Mouse (Mus musculus) heart, embryonic 12.5 days (tissue): ENCODE measurements around the gene Krt18. TPM values are rescaled to one million over a fixed set of nuclear protein-coding genes. Genes with fewer than 3 reads are reported as not detected.

Experiments
- ATAC-seq: fragments of 200-750 bp; cut with Nextera tagmentation; 2 replicates; pipeline ENCODE4 v1.8.0; 2017; ENCODE audit warnings: moderate TSS enrichment, moderate library complexity; ENCODE audit not compliant: insufficient number of reproducible peaks, low FRiP score
- H3K27ac ChIP-seq: fragments of 300-500 bp; sonication (generic); 2 replicates; pipeline ENCODE4 v1.5.1; 2016; ENCODE audit warnings: mild to moderate bottlenecking, moderate library complexity; ENCODE audit not compliant: poor library complexity, severe bottlenecking
- H3K27me3 ChIP-seq: fragments of 300-500 bp; sonication (generic); replicated peaks from 2 replicates; pipeline ENCODE4 v1.6.1; 2016; ENCODE audit warnings: mild to moderate bottlenecking, moderate library complexity
- H3K36me3 ChIP-seq: fragments of 300-500 bp; sonication (generic); 2 replicates; pipeline ENCODE4 v1.6.1; 2016; ENCODE audit warnings: mild to moderate bottlenecking, moderate library complexity
- H3K4me1 ChIP-seq: fragments of 300-500 bp; sonication (generic); replicated peaks from 2 replicates; pipeline ENCODE4 v1.6.1; 2016; ENCODE audit warnings: mild to moderate bottlenecking
- H3K4me2 ChIP-seq: fragments of 300-500 bp; sonication (generic); 2 replicates; pipeline ENCODE4 v1.6.1; 2016; ENCODE audit warnings: mild to moderate bottlenecking, moderate library complexity
- H3K4me3 ChIP-seq: fragments of 300-500 bp; sonication (generic); 2 replicates; pipeline ENCODE4 v1.5.1; 2016; ENCODE audit warnings: mild to moderate bottlenecking
- H3K9ac ChIP-seq: fragments of 300-500 bp; sonication (generic); 2 replicates; pipeline ENCODE4 v1.6.1; 2016; ENCODE audit warnings: mild to moderate bottlenecking, moderate library complexity
- H3K9me3 ChIP-seq: fragments of 300-500 bp; sonication (generic); replicated peaks from 2 replicates; pipeline ENCODE4 v1.6.1; 2016; ENCODE audit warnings: mild to moderate bottlenecking, moderate library complexity
- WGBS: fragments of 180-500 bp; shearing (Covaris S2); methylation state at CpG from one replicate; pipeline ENCODE4 v1.1.7; 2016; 5-methylcytosine and 5-hydroxymethylcytosine counted together
- polyA plus RNA-seq: library from polyadenylated mRNA; unstranded; fragments of >200 nt; fragmentation: Nextera tagmentation; extraction: Ambion mirVana; gene quantifications from 2 replicates; pipeline ENCODE4 v1.2.1, GENCODE M21; 2016

Gene Krt18
- polyA plus RNA-seq, 1 experiment from 2014 or later: 38.0 TPM

DNA sequence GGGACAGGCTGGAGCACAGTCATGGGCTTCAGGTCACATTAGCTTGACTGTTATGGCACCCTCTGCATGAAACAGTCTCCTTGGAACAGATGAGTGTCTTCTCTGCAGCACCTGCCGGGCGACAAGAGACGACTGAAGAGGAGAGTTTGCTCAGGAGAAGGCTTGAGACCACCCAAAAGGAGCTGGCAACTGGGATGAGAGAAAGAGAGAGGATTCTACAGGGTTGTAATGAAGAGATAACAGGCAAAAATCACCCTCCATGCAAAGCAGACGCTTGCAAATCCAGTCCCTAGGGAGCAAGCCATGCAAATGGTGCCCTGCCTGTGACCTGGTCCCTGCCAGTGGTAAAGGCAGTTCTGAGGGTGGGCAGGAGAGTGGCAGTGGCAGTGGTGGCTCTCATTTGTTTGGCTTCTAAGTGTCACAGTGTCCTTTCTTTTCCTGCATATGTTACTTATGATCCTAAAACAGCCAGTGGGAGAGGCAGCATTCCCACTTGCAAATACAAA, 15.7 kb upstream of the Krt18 start:
- no peak overlapping the region for H3K4me2 ChIP-seq
- H3K27ac ChIP-seq: no peak overlapping the region
- no peak overlapping the region for H3K4me3 ChIP-seq
- no peak overlapping the region for H3K9ac ChIP-seq
- 47% methylated on average over 4 of the region's 4 CpGs for WGBS
- H3K4me1 ChIP-seq: peaks cover 41% of the 10 kb centered on the region
- no peaks in the 10 kb centered on the region for H3K9me3 ChIP-seq
- H3K36me3 ChIP-seq: no peaks in the 10 kb centered on the region
- H3K27me3 ChIP-seq: peaks cover 2% of the 10 kb centered on the region; the same call in 1 of the 2 replicates
- ATAC-seq: no peak

DNA sequence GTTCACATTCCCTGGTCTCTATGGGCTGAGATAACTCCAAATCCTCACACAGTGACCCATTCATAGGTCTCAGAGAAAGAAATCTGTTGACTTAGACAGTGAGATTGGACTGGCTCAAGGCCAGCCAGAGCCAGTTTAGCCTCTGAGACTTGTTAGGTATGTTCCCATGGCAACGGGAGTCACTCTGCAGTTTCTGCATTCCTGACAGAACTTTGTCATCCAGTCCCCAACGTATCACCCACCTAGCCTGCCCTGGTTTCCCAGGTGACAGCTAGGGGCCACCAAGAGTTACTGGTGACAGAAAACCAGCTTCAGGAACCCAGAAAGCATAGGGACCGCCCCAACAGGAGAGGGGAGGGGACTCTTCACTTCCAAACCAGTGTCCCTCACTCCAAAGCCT, 14.3 kb upstream of the Krt18 start:
- H3K9ac ChIP-seq: no peak overlapping the region
- H3K36me3 ChIP-seq: no peaks in the 10 kb centered on the region
- H3K4me1 ChIP-seq: peaks cover 51% of the 10 kb centered on the region
- no peaks in the 10 kb centered on the region for H3K27me3 ChIP-seq
- ATAC-seq: no peak
- 33% methylated on average over 3 of the region's 3 CpGs for WGBS
- H3K4me2 ChIP-seq: no peak overlapping the region
- H3K4me3 ChIP-seq: no peak overlapping the region
- H3K9me3 ChIP-seq: no peaks in the 10 kb centered on the region
- H3K27ac ChIP-seq: no peak overlapping the region

DNA sequence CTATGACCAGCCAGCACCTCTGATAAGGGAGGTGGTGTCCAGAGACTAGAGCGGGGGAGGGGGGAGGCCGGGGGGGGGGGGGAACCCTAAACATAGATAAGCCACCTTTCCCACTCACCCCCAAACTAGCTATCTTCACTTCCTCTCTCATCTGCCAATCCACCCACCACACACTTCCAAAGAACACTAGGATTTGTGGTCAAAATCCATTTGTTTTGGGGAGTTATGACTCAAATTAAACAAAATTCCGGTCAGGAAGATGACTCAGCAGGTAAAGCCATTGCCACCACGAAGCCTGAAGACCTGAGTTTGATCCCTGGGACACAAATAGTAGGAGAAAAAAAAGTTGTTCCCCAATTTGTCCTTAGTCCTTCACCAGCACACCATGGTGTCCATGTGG, 13.1 kb upstream of the Krt18 start:
- no peaks in the 10 kb centered on the region for H3K27me3 ChIP-seq
- no peaks in the 10 kb centered on the region for H3K36me3 ChIP-seq
- H3K9ac ChIP-seq: no peak overlapping the region
- H3K4me2 ChIP-seq: no peak overlapping the region
- no peak overlapping the region for H3K27ac ChIP-seq
- no peak overlapping the region for H3K4me3 ChIP-seq
- no peaks in the 10 kb centered on the region for H3K9me3 ChIP-seq
- H3K4me1 ChIP-seq: peaks cover 51% of the 10 kb centered on the region
- WGBS: 60% methylated on average over 2 of the region's 4 CpGs
- no peak for ATAC-seq

DNA sequence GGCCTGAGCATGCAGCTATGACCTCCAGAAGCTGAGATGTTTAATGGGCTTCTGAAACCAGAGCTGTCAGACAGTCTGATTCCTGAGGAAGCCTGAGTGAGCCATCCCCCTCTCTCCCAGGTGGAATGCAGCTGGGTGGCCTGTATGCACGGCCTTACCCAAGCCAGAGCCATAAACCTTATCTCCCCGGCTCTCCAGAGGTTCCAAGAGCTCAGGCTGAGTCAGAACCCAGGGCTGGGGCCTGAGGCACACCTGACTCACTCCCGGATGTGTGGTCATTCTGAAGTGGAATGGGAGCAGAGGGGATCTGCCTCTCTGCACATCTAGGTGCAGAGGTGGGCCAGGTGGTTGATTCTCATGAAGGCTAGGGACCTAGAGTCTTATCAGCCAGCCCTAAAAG, 11.9 kb upstream of the Krt18 start:
- no peaks in the 10 kb centered on the region for H3K9me3 ChIP-seq
- no peaks in the 10 kb centered on the region for H3K36me3 ChIP-seq
- H3K4me2 ChIP-seq: no peak overlapping the region
- H3K4me1 ChIP-seq: peaks cover 47% of the 10 kb centered on the region
- no peak overlapping the region for H3K4me3 ChIP-seq
- no peaks in the 10 kb centered on the region for H3K27me3 ChIP-seq
- 6% methylated on average over 3 of the region's 3 CpGs for WGBS
- ATAC-seq: 0 out of 2 replicates have a peak, but pooled peaks have one; percentile 31
- no peak overlapping the region for H3K9ac ChIP-seq
- peak overlapping the region; percentile 43; the same call in 1 of the 2 replicates for H3K27ac ChIP-seq

DNA sequence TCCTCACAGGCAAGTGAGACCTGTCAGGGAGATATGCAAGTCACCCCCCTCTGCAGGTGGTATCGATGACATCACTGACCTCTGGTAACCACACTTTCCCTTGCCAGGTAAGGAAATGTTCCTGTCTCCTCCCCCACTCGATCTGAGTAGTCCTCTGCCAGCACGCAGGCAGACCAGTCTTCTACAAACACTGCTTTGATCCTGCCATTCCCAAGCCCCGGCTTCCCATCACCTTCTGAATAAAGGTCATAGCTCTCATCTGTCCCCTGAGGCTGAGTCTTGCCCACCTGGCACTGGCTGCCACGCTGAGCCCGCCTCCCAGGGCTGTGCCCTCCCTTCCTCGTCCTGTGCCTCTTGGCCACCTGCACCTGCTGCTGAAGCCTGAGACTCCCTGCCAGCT, 11.2 kb upstream of the Krt18 start:
- no peaks in the 10 kb centered on the region for H3K36me3 ChIP-seq
- H3K4me3 ChIP-seq: no peak overlapping the region
- ATAC-seq: no peak
- no peaks in the 10 kb centered on the region for H3K9me3 ChIP-seq
- no peak overlapping the region for H3K27ac ChIP-seq
- H3K9ac ChIP-seq: no peak overlapping the region
- WGBS: 32% methylated on average over 7 of the region's 7 CpGs
- H3K4me1 ChIP-seq: peaks cover 47% of the 10 kb centered on the region
- no peak overlapping the region for H3K4me2 ChIP-seq
- no peaks in the 10 kb centered on the region for H3K27me3 ChIP-seq

DNA sequence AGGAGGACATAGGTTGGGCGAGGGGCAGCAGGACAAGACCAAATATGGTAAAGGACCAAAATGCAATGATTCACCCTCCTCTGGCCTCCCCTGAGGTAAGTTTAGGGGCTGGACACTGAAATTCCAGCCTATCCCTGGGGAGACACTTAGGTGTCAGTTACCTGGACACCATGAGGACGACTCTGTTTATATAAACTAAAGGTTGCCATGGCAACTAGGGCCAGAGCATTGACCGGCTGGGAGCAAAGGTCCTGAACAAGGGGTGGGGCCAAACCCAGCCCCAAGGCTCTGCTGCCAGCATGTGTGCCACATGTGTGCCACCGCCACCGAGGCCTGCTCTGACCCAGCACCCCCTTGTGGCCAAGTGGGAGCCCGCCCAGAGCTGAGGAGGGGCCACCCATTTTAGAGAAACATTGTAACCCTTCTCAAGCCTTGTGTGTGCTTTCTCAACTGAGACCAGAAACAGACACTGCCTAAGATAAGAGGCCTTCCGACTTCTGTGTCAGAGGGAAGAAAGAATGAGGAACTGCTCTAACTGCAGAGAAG, 10.0 kb upstream of the Krt18 start:
- Histone ChIP-seq H3K9me3 (no peaks in the 10 kb centered on the region), H3K27me3 (no peaks in the 10 kb centered on the region), H3K27ac (no peak overlapping the region), H3K9ac (no peak overlapping the region), H3K4me3 (no peak overlapping the region), H3K4me2 (no peak overlapping the region), H3K36me3 (no peaks in the 10 kb centered on the region), H3K4me1 (peaks cover 47% of the 10 kb centered on the region)
- WGBS: 19% methylated on average over 7 of the region's 7 CpGs
- no peak for ATAC-seq

DNA sequence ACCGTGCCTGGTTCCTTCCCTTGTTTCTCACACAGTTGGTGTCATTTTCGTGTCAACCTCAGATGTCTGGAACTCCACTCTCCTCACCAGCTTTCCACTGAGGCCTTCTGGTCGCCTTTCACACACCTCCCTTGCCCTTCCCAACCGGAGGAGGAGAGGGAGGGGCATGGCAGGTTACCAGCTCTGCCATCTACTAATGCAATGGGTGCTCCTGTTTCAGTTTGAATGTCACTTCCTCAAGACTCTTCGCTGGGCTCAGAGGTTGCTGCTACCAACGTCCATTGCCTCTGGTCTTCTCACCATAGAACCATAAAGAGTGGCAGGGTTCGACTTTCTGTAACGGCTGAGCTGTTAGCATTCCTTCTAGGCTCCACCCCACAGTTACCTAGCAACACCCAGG, 5.5 kb upstream of the Krt18 start:
- H3K4me3 ChIP-seq: no peak overlapping the region
- no peaks in the 10 kb centered on the region; the same call in 1 of the 2 replicates for H3K27me3 ChIP-seq
- ATAC-seq: no peak
- H3K27ac ChIP-seq: no peak overlapping the region
- peaks cover 38% of the 10 kb centered on the region for H3K4me1 ChIP-seq
- no peak overlapping the region for H3K9ac ChIP-seq
- H3K4me2 ChIP-seq: no peak overlapping the region
- H3K9me3 ChIP-seq: no peaks in the 10 kb centered on the region
- no peaks in the 10 kb centered on the region for H3K36me3 ChIP-seq
- WGBS: 50% methylated on average over 8 of the region's 8 CpGs

DNA sequence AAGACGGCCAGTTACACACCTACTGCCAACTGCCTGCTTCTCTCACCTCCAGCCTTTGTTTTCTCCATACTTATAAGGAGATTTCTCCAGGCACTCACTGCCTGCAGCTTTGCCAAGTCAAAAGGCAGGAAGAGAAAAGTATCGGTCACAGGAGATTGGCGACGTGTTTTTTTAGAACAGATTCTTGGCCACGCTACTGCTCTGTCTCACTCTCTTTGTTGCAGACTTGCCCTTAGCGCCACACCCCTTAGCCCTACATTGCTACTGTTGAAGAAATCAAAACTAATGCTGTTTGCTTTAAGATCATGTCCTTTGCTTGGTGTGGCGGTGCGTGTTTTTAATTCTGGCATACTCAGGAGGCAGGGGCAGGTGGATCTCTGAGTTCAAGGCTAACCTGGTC, 4.1 kb upstream of the Krt18 start:
- WGBS: 41% methylated on average over 8 of the region's 8 CpGs
- no peaks in the 10 kb centered on the region for H3K36me3 ChIP-seq
- H3K4me1 ChIP-seq: peaks cover 37% of the 10 kb centered on the region
- no peaks in the 10 kb centered on the region for H3K9me3 ChIP-seq
- ATAC-seq: no peak
- no peaks in the 10 kb centered on the region; the same call in 1 of the 2 replicates for H3K27me3 ChIP-seq
- H3K4me2 ChIP-seq: no peak overlapping the region
- no peak overlapping the region for H3K9ac ChIP-seq
- no peak overlapping the region for H3K4me3 ChIP-seq
- no peak overlapping the region for H3K27ac ChIP-seq

DNA sequence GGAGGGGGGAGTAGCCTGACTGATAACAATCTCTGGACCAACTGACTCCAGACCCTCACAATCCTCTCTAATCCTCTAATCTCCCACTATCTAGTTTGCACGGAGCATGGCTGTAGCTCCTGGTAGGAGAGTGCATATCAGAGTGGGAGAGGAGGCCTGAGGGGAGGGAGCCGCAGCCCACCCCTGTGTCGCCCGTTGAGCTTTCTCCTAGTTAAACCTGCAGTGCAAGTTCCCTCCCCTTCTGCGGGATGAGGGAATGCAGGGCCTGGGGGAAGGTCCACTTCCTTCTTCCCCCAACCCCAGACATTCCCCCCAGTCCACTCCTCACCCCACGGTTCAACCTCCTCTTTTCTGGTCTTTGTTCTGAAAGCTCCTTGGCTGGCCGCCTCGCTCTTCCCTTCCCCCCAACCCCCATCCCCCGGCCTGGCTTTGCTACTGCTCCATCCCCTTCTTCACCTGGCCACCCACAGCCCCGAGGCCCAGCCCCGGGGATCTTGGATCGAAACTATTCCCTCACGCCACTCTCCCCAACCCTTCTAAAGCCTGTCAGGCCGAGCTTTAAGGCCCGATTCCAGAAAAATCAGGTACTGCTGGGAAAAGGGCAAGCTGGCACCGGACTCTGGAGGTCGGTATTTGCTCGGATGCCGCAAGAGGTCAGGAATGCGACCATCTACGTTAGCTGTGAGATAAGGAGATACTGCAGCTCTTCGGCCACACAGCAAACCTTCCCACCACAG, 2.7 kb upstream of the Krt18 start:
- no peaks in the 10 kb centered on the region for H3K9me3 ChIP-seq
- H3K27me3 ChIP-seq: no peaks in the 10 kb centered on the region; the same call in 1 of the 2 replicates
- H3K4me2 ChIP-seq: peak overlapping the region; percentile 65
- ATAC-seq: 0 out of 2 replicates have a peak, but pooled peaks have one; percentile 23
- H3K9ac ChIP-seq: peak overlapping the region; percentile 64
- 4% methylated on average over 22 of the region's 22 CpGs for WGBS
- H3K27ac ChIP-seq: peak overlapping the region; percentile 26
- H3K4me1 ChIP-seq: peaks cover 37% of the 10 kb centered on the region
- H3K36me3 ChIP-seq: no peaks in the 10 kb centered on the region
- H3K4me3 ChIP-seq: peak overlapping the region; percentile 23

DNA sequence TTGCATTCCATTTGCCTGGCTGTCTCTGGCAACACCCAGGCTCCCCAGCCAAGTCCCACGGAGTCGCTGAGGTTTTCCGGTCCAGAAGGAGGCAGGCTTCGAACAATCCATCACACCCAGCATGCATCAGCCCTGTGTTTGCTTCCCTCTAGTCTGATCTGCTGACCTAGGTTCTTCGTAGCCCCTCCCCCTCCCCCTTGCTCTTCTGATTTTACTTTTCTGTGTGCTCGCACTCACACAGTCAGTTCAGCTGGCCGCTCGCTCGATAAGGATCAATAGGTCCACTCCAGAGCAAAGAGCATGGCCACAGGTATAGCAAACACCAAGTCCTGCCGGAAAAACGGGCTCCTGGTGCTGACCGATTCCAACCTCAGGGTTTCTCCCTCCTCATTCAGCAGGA, 1.6 kb upstream of the Krt18 start:
- H3K9me3 ChIP-seq: no peaks in the 10 kb centered on the region
- 15% methylated on average over 12 of the region's 12 CpGs for WGBS
- peak overlapping the region; percentile 65 for H3K4me2 ChIP-seq
- peaks cover 37% of the 10 kb centered on the region for H3K4me1 ChIP-seq
- H3K36me3 ChIP-seq: no peaks in the 10 kb centered on the region
- no peak for ATAC-seq
- H3K9ac ChIP-seq: no peak overlapping the region
- no peak overlapping the region for H3K27ac ChIP-seq
- no peaks in the 10 kb centered on the region; the same call in 1 of the 2 replicates for H3K27me3 ChIP-seq
- H3K4me3 ChIP-seq: no peak overlapping the region

DNA sequence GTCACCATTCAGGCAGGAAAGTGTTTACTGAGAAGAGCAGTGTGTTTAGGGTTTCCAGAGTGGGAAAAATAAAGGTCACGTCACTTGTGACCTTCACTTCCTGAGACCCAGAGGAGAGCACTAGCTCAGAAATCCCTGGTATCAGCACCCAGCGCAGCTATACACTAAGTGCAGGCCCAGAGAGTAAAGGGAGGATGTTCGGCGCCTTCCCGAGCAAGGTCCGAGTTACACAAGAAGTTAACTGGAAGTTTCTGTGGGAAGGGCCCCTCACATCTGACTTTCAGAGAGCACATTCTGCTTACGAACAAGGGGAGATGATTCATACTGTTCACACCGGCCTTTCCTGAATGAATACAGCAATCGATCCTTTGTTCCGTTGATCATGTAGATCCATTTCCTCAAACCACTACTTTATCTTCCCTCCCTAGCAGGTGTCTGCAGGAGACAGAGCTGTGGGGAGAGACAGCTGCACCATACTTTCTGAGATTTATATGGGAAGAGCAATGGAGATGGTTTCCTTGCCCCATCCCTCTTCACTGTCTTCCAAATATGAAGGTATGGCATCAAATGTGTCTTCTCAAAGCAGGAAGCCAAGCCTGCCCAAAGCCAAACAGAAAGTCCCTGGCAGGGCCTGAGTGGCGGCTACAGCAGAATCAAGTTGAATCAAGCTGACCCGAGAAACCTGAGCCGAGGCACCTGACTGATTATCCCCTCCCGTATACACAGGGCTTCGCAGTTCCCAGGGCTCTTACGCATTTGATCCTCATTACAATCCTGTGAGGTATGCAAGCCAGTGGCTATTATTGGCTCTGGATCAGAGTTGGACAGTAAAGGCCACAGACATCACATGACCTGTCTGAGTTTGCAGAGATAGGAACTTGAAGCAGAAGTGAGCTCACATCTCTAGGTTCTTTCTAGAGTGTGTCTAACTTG, 6.4 kb downstream of the Krt18 start:
- H3K9ac ChIP-seq: no peak overlapping the region
- no peak overlapping the region for H3K27ac ChIP-seq
- no peaks in the 10 kb centered on the region for H3K27me3 ChIP-seq
- H3K36me3 ChIP-seq: no peaks in the 10 kb centered on the region
- no peak for ATAC-seq
- H3K9me3 ChIP-seq: no peaks in the 10 kb centered on the region
- H3K4me2 ChIP-seq: no peak overlapping the region
- 50% methylated on average over 16 of the region's 16 CpGs for WGBS
- H3K4me1 ChIP-seq: peaks cover 12% of the 10 kb centered on the region
- H3K4me3 ChIP-seq: no peak overlapping the region
